Mouse (Mus musculus) embryonic facial prominence, embryonic 11.5 days (tissue): ENCODE measurements around the gene Zfp189. TPM values are rescaled to one million over a fixed set of nuclear protein-coding genes. Genes with fewer than 3 reads are reported as not detected.

Source experiments
- ATAC-seq: fragments of 200-750 bp; cut with Nextera tagmentation; replicated peaks from 2 replicates; pipeline ENCODE4 v1.8.0; 2017; ENCODE audit warnings: low read depth; ENCODE audit not compliant: insufficient number of reproducible peaks, low FRiP score, low TSS enrichment
- DNase-seq: peaks from one replicate; pipeline ENCODE4 v3.0.0-alpha.2; 2015; ENCODE audit warnings: low spot score
- H3K27ac ChIP-seq: fragments of 300-500 bp; sonication (generic); replicated peaks from 2 replicates; pipeline ENCODE4 v1.5.1; 2014; ENCODE audit warnings: mild to moderate bottlenecking, low read depth, low read length, control low read depth
- H3K27me3 ChIP-seq: fragments of 300-500 bp; sonication (generic); 2 replicates; pipeline ENCODE4 v1.6.1; 2014; ENCODE audit warnings: mild to moderate bottlenecking, low read length, moderate library complexity, mixed read lengths; ENCODE audit not compliant: control insufficient read depth, insufficient read depth
- H3K36me3 ChIP-seq: fragments of 300-500 bp; sonication (generic); replicated peaks from 2 replicates; pipeline ENCODE4 v1.6.1; 2014; ENCODE audit warnings: low read depth, mild to moderate bottlenecking, low read length, moderate library complexity, mixed read lengths; ENCODE audit not compliant: control insufficient read depth, insufficient read depth
- H3K4me1 ChIP-seq: fragments of 300-500 bp; sonication (generic); 2 replicates; pipeline ENCODE4 v1.6.1; 2014; ENCODE audit warnings: low read length, mixed read lengths; ENCODE audit not compliant: control insufficient read depth, insufficient read depth
- H3K4me2 ChIP-seq: fragments of 300-500 bp; sonication (generic); 2 replicates; pipeline ENCODE4 v1.6.1; 2014; ENCODE audit warnings: low read depth, mild to moderate bottlenecking, control low read depth, low read length, moderate library complexity
- H3K4me3 ChIP-seq: fragments of 300-500 bp; sonication (generic); 2 replicates; pipeline ENCODE4 v1.5.1; 2014; ENCODE audit warnings: low read depth, low read length, control low read depth
- H3K9ac ChIP-seq: fragments of 300-500 bp; sonication (generic); replicated peaks from 2 replicates; pipeline ENCODE4 v1.6.1; 2014; ENCODE audit warnings: mild to moderate bottlenecking, control low read depth, low read length
- H3K9me3 ChIP-seq: fragments of 300-500 bp; sonication (generic); replicated peaks from 2 replicates; pipeline ENCODE4 v1.6.1; 2016; ENCODE audit warnings: mild to moderate bottlenecking, low read length, inconsistent platforms, mixed read lengths; ENCODE audit not compliant: control insufficient read depth
- WGBS: fragments of 180-500 bp; shearing (Covaris S2); extraction: QIAGEN DNeasy Blood & Tissue Kit; methylation state at CpG from one replicate; pipeline ENCODE4 v1.1.7; 2014; 5-methylcytosine and 5-hydroxymethylcytosine counted together
- polyA plus RNA-seq: library from polyadenylated mRNA; unstranded; fragments of >200 nt; fragmentation: Nextera tagmentation; extraction: Ambion mirVana; gene quantifications from 2 replicates; pipeline ENCODE4 v1.2.1, GENCODE M21; 2014

Zfp189 gene
- polyA plus RNA-seq, 1 experiment from 2014 or later: 14.9 TPM

DNA sequence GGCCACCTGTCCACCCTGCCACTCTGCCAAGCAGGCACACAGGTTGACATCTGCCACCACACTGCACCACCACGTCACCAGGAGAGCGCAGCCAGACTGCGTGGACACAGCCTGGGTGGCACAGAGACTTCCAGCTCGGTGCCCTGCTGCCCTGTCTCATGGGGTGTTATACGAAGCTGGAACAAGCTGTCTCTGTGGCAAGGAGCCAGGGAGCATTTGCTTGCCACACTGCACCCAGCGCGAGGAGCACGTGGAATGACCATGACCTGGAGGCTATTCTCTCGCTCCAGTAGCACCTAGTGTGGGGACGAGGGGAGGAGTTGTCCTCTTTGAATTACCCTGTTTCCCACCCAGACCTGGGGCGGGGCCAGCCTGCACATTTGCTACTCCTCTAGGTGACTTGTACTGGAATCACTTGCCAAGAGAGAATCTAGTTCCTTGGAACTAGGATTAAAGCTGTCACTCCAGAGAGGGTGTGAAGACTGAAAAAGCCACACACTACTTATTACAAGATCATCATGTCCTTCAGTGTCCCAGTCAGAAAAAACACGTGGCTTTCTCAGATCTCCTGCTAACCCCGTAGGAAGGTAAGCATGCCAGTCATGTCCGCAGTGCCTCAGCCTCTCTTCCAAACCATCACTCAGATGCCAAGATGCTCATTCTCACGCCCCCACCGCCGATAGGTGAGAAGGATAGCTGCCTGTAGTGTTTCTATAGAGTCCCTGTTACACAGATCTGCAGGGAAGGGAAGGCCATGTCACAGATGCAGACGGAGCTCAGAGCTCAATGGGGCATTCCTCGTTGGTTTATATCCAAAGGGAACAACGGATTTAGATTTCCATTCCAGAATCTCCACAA, 39.2 kb downstream of the Zfp189 start:
- ATAC-seq: 0 out of 2 replicates have a peak, but pooled peaks have one; percentile 39

DNA sequence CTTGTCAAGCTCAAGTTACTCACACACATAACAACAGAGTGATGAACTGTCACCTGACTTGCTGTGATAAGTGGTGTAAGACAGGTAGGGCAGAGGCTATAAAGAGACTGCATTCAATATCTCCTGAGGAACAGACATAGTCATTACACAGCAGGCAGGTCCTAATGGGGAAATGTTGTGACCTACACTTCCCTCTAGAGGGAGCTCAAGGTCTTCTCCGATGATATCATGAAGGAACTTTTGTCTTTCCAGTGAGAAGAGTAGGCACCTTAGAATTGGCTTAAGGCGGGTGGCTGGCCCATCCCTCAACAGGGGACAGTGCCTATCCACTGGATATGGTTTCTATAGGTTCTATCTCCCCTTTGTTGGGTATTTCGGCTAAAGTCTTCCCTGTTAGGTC, 46.6 kb downstream of the Zfp189 start:
- WGBS: 29% methylated on average over 3 of the region's 3 CpGs

More for the DNA sequence above, 39.2 kb downstream of the Zfp189 start:
- no peaks in the 10 kb centered on the region for H3K27me3 ChIP-seq
- H3K9me3 ChIP-seq: no peaks in the 10 kb centered on the region
- H3K27ac ChIP-seq: no peak overlapping the region
- WGBS: 79% methylated on average over 20 of the region's 20 CpGs
- no peaks in the 10 kb centered on the region for H3K36me3 ChIP-seq
- H3K4me2 ChIP-seq: no peak overlapping the region
- no peak overlapping the region for H3K4me3 ChIP-seq
- DNase-seq: no peak
- H3K4me1 ChIP-seq: no peaks in the 10 kb centered on the region
- no peak overlapping the region for H3K9ac ChIP-seq

DNA sequence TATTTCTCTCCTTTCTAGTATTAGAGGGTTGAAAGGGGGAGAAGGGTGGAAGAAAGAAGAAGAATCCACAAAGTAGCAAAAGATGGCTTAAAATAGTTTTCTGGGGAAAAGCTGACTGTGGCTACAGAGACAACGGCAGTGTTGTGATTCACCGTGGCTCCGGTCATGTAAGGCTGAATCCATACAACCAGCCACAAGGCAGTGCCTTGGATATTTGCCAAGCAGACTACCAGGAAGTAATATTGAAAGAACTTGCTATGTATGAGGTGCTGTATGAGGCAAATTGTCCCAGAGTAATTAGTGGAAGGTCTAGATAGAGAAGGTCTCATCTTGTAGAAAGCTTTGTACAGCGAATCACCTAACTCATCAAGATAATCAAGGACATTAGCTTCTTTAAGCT, 51.2 kb downstream of the Zfp189 start:
- 91% methylated on average over 4 of the region's 4 CpGs for WGBS
- H3K4me1 ChIP-seq: no peaks in the 10 kb centered on the region
- H3K9me3 ChIP-seq: no peaks in the 10 kb centered on the region
- DNase-seq: no peak
- ATAC-seq: no peak
- H3K27ac ChIP-seq: no peak overlapping the region
- H3K4me2 ChIP-seq: no peak overlapping the region
- H3K4me3 ChIP-seq: no peak overlapping the region
- no peaks in the 10 kb centered on the region for H3K36me3 ChIP-seq
- no peaks in the 10 kb centered on the region for H3K27me3 ChIP-seq
- H3K9ac ChIP-seq: no peak overlapping the region

More for the DNA sequence above, 46.6 kb downstream of the Zfp189 start:
- Histone ChIP-seq H3K9ac (no peak overlapping the region), H3K4me2 (no peak overlapping the region), H3K27me3 (no peaks in the 10 kb centered on the region), H3K4me1 (no peaks in the 10 kb centered on the region), H3K27ac (no peak overlapping the region), H3K4me3 (no peak overlapping the region), H3K9me3 (no peaks in the 10 kb centered on the region), H3K36me3 (no peaks in the 10 kb centered on the region)
- ATAC-seq (peak; percentile 72), DNase-seq (peak; percentile 84)

Other genes with a start within 250 kb of the Zfp189 start
- not detected in 2 replicates for gene Acnat2, start 113.0 kb upstream of the Zfp189 start, polyA plus RNA-seq
- not detected in 2 replicates for gene Acnat1, start 47.3 kb upstream of the Zfp189 start, polyA plus RNA-seq
- gene Baat, start 14.6 kb upstream of the Zfp189 start, polyA plus RNA-seq: not detected in 2 replicates
- gene Mrpl50, start 83 bp upstream of the Zfp189 start, polyA plus RNA-seq: 107 and 119 TPM in 2 replicates
- not detected in 2 replicates for gene Aldob, start 28.4 kb downstream of the Zfp189 start, polyA plus RNA-seq
- 16.1 and 17.6 TPM in 2 replicates for gene Tmem246, start 76.7 kb downstream of the Zfp189 start, polyA plus RNA-seq
- 70.7 and 77.3 TPM in 2 replicates for gene Rnf20, start 110.8 kb downstream of the Zfp189 start, polyA plus RNA-seq
- not detected in 2 replicates for gene Ppp3r2, start 160.8 kb downstream of the Zfp189 start, polyA plus RNA-seq